Mouse (Mus musculus): ENCODE measurements around the gene Lancl3.
"Not testable (repeated sequence)": the region's sequence is repeated elsewhere in the genome, so short reads cannot be mapped to it uniquely, and the experiment has no call there.

Gene Lancl3

DNA sequence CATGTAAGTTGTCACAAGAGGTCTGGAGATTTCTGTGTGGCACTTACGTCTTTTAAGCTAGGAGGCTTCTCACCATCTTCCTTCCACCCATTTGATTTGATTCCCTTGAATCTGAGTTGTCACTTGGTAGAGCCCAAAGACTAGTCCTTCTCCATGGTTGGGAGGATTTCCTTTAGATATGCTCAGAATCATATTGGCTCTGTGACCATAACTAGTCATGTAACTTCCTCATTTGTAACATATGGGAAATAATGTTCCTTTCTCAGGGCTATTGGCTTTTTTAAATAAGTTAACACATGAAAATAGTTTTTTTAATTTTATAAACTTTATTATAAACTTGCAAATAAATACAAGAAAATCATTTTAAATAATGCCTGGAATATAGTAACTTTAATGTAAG lies 59.6 kb downstream of the Lancl3 start:
- DNase-seq (ENCODE audit: low spot score), result no peak

DNA sequence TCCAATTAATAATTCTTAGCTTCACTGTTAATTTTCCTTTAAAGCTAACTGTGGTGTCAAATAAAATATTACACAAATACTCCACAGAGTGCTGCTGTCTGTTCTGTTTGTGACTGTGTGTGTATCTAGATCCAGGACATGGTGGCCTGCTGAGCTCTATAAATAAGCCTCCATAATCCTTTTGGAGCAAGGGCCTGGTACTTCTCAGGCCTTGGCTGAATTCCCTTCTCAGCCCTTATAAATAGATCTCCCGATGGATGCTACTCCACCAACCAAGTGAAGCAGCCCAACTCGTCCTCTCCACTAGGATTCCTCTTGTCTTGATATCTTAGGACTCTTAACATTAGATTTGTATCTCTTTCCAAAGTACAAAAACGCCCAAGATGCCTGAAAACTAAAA lies 71.4 kb downstream of the Lancl3 start:
- DNase-seq (ENCODE audit: low spot score), result no peak

- DNase-seq (ENCODE audit: low spot score), result no peak
These were observed 72.3 kb downstream of the Lancl3 start for GRCm38 (mm10) chrX:9271947-9272459.

GRCm38 (mm10) chrX:9272460-9273361 lies 73.0 kb downstream of the Lancl3 start, which contains the start of gene Xk:
TSS of gene Xk (plus strand) at chrX:9272756.
- DNase-seq (ENCODE audit: low spot score), result no peak

- DNase-seq (ENCODE audit: low spot score), result no peak
These were observed 73.8 kb downstream of the Lancl3 start for GRCm38 (mm10) chrX:9273377-9274002.

DNA sequence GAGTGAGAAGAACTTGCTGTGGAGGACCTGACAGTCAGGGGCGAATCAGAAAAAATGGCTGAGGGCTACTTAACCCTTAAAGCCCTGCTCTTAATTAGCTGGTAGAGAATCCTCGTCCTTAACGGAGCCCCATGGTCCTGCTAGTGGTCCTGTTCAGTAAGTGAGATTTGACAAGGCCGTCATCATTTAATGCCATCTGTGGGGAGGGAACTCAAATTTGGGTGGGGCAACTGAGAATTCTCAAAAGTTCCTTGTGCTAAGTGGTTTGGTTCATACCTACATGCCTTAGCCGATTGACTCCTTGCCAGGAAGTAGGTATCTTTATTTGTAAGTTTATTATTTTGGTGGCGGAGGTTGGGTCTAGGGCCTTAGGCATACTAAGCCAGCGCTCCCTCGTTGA lies 74.6 kb downstream of the Lancl3 start:
- no peak for DNase-seq (ENCODE audit: low spot score)

DNA sequence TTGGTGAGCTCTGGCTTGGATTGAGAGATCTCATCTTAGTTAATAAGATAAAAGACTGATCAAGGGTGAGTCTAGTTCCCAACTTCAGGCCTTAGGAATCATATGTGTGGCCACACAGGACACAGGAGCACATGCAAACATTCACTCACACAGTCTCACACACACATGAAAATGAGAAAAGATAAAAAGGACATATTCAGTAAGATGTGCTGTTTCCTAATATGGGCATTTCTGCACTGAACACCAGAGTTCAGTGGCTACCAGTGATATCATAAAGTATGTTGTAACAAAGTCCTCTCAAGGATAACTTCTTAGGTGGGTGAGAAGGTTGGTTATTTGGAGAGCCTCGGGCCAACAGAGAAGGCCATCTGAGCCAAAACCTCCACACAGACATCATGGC lies 83.8 kb downstream of the Lancl3 start, which contains the start of gene H2al1m:
Gene H2al1m (plus strand): TSS at position 301 of the 400 bp plus-strand sequence.
- not testable (repeated sequence) for DNase-seq (ENCODE audit: low spot score)

- not testable (repeated sequence) for DNase-seq (ENCODE audit: low spot score)
These were observed 93.6 kb downstream of the Lancl3 start for GRCm38 (mm10) chrX:9293140-9293829.

GRCm38 (mm10) chrX:9298413-9298864 lies 98.7 kb downstream of the Lancl3 start:
- DNase-seq (ENCODE audit: low spot score), result no peak

GRCm38 (mm10) chrX:9302791-9303190 lies 103.1 kb downstream of the Lancl3 start:
- no peak for DNase-seq (ENCODE audit: low spot score)

- no peak for DNase-seq (ENCODE audit: low spot score)
These were observed 103.8 kb downstream of the Lancl3 start for GRCm38 (mm10) chrX:9303455-9303854.

- not testable (repeated sequence) for DNase-seq (ENCODE audit: low spot score)
These were observed 116.8 kb downstream of the Lancl3 start for GRCm38 (mm10) chrX:9316457-9316856.

Measured in layer of hippocampus, adult 9-10 months (tissue).